Mouse (Mus musculus): ENCODE results near the gene Atg5. TPM values are rescaled to one million over a fixed set of nuclear protein-coding genes. Genes with fewer than 3 reads are reported as not detected.

Atg5 gene
- polyA plus RNA-seq, 1 experiment from 2014 or later: 50.3 TPM

DNA sequence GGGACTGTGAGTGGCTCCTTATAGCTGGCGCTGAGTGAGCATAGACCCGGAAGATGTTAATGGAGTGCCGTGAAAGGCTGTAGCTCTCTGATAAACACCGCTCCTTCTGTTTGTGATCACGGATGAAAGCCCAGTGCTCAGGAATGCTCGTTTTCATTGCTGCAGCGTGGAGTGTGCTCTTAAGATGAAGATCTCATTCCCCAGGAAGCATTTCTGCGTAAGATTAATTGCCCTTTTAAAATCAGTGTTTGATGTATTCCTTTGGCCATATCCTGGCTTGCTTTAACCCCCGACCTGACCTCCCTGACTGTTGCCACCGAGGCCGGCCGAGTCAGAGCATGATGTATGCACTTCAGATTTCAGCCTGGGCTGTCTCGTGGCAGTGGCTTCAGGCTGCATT, 89.2 kb downstream of the Atg5 start:
- peak; percentile 52 for ATAC-seq (ENCODE audit: low read depth)
- Histone ChIP-seq H3K27ac (ENCODE audit: low read length) (no peak overlapping the region), H3K9ac (ENCODE audit: low read length) (no peak overlapping the region), H3K4me1 (replicated peaks; ENCODE audit: control insufficient read depth, insufficient read depth, low read length) (peaks cover 4% of the 10 kb centered on the region), H3K9me3 (ENCODE audit: control insufficient read depth, low read length) (no peaks in the 10 kb centered on the region), H3K27me3 (ENCODE audit: control insufficient read depth, insufficient read depth, low read depth, low read length) (no peaks in the 10 kb centered on the region), H3K36me3 (ENCODE audit: control insufficient read depth, insufficient read depth, low read length) (no peaks in the 10 kb centered on the region), H3K4me2 (ENCODE audit: low read depth, low read length) (peak overlapping the region; percentile 1; the same call in 1 of the 2 replicates), H3K4me3 (ENCODE audit: low read length) (no peak overlapping the region)
- WGBS: 4% methylated on average over 13 of the region's 13 CpGs

DNA sequence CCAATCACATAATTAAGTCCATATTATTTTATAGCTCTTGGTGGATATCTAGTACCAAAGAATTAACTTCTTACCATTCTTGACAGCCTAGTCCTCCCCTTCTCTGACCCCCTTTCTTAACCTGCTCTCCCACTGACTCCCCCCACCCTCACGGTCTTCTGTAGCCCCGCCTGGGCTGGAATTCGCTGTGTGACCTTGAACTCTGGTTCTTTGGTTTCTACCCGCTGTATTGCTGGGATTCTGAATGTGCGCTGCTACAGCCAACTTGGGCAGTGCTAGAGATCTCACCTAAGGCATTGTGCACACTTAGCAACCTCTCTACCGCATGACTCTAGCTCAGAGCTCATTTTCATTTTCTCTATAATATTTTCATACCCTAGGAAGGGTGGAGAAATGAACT, 90.7 kb downstream of the Atg5 start:
- Histone ChIP-seq H3K27me3 (ENCODE audit: control insufficient read depth, insufficient read depth, low read depth, low read length) (no peaks in the 10 kb centered on the region), H3K9me3 (ENCODE audit: control insufficient read depth, low read length) (no peaks in the 10 kb centered on the region), H3K4me2 (ENCODE audit: low read depth, low read length) (no peak overlapping the region), H3K4me3 (ENCODE audit: low read length) (no peak overlapping the region), H3K36me3 (ENCODE audit: control insufficient read depth, insufficient read depth, low read length) (no peaks in the 10 kb centered on the region), H3K27ac (ENCODE audit: low read length) (no peak overlapping the region), H3K9ac (ENCODE audit: low read length) (no peak overlapping the region), H3K4me1 (replicated peaks; ENCODE audit: control insufficient read depth, insufficient read depth, low read length) (peaks cover 4% of the 10 kb centered on the region)
- 82% methylated on average over 6 of the region's 6 CpGs for WGBS
- no peak for ATAC-seq (ENCODE audit: low read depth)

DNA sequence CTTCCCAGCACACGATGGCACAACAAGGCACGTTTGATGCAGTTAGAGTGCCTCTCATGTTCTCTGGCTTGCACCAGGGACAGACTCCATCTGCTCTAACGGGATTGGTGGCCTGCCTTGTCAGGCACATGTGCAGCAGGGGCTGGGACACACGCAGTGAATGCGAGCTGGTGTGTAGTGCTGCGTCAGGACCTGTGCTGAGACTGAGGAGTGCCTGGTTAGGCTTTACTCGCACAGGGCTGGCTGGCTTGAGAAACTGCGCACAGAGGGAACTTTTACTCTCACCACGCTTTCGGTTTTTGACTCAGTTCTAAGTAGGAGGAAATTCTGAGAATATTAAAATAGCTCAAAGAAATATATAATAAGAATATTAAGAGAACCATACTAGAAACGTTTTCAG, 92.5 kb downstream of the Atg5 start:
- no peak overlapping the region for H3K4me3 ChIP-seq (ENCODE audit: low read length)
- no peak for ATAC-seq (ENCODE audit: low read depth)
- H3K27ac ChIP-seq (ENCODE audit: low read length): no peak overlapping the region
- H3K4me2 ChIP-seq (ENCODE audit: low read depth, low read length): no peak overlapping the region
- peaks cover 4% of the 10 kb centered on the region for H3K4me1 ChIP-seq (replicated peaks; ENCODE audit: control insufficient read depth, insufficient read depth, low read length)
- H3K27me3 ChIP-seq (ENCODE audit: control insufficient read depth, insufficient read depth, low read depth, low read length): no peaks in the 10 kb centered on the region
- no peaks in the 10 kb centered on the region for H3K9me3 ChIP-seq (ENCODE audit: control insufficient read depth, low read length)
- no peak overlapping the region for H3K9ac ChIP-seq (ENCODE audit: low read length)
- H3K36me3 ChIP-seq (ENCODE audit: control insufficient read depth, insufficient read depth, low read length): no peaks in the 10 kb centered on the region
- WGBS: 79% methylated on average over 11 of the region's 11 CpGs

DNA sequence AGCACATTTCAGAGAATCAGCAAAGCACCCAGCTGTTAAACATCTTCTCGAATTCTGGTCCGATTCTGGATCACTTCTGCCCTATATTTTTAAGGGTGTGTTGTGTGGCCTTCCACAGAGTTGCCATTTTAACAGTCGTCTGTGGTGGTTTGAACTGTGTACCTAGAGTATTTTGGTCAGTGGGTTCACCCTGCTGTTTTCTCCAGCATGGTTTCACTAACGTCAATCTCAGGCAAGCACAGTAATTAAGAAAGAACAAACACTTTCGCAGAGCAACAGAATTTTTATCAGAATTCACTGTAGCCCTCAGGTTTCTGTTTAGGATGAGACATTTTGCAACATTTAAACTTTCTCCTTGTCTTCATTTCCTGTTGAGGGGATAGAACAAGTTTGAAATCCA, 94.3 kb downstream of the Atg5 start:
- no peak for ATAC-seq (ENCODE audit: low read depth)
- no peak overlapping the region for H3K9ac ChIP-seq (ENCODE audit: low read length)
- H3K9me3 ChIP-seq (ENCODE audit: control insufficient read depth, low read length): no peaks in the 10 kb centered on the region
- H3K27me3 ChIP-seq (ENCODE audit: control insufficient read depth, insufficient read depth, low read depth, low read length): no peaks in the 10 kb centered on the region
- H3K36me3 ChIP-seq (ENCODE audit: control insufficient read depth, insufficient read depth, low read length): no peaks in the 10 kb centered on the region
- H3K4me2 ChIP-seq (ENCODE audit: low read depth, low read length): no peak overlapping the region
- H3K27ac ChIP-seq (ENCODE audit: low read length): no peak overlapping the region
- WGBS: 83% methylated on average over 5 of the region's 5 CpGs
- H3K4me3 ChIP-seq (ENCODE audit: low read length): no peak overlapping the region
- peaks cover 1% of the 10 kb centered on the region for H3K4me1 ChIP-seq (replicated peaks; ENCODE audit: control insufficient read depth, insufficient read depth, low read length)

DNA sequence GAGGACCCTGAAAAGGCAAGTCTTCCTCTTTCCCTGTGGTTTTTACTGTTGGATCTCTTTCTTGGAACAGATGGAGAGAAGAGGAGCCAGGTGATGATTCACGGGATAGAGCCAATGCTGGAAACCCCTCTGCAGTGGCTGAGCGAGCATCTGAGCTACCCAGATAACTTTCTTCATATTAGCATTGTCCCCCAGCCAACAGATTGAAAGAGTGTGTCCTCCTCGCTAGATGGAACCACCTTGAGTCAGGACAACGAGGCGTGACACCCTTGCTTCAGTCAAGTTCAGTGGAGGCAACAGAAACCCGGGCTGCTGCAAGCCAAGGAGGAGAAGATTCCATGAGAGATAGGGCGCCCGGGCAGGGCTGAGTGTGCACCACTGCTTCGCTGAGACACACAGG, 94.7 kb downstream of the Atg5 start:
- H3K9me3 ChIP-seq (ENCODE audit: control insufficient read depth, low read length): no peaks in the 10 kb centered on the region
- H3K27ac ChIP-seq (ENCODE audit: low read length): no peak overlapping the region
- 76% methylated on average over 9 of the region's 9 CpGs for WGBS
- H3K9ac ChIP-seq (ENCODE audit: low read length): no peak overlapping the region
- no peaks in the 10 kb centered on the region for H3K27me3 ChIP-seq (ENCODE audit: control insufficient read depth, insufficient read depth, low read depth, low read length)
- H3K4me1 ChIP-seq (replicated peaks; ENCODE audit: control insufficient read depth, insufficient read depth, low read length): no peaks in the 10 kb centered on the region
- no peaks in the 10 kb centered on the region for H3K36me3 ChIP-seq (ENCODE audit: control insufficient read depth, insufficient read depth, low read length)
- H3K4me2 ChIP-seq (ENCODE audit: low read depth, low read length): no peak overlapping the region
- no peak for ATAC-seq (ENCODE audit: low read depth)
- no peak overlapping the region for H3K4me3 ChIP-seq (ENCODE audit: low read length)

DNA sequence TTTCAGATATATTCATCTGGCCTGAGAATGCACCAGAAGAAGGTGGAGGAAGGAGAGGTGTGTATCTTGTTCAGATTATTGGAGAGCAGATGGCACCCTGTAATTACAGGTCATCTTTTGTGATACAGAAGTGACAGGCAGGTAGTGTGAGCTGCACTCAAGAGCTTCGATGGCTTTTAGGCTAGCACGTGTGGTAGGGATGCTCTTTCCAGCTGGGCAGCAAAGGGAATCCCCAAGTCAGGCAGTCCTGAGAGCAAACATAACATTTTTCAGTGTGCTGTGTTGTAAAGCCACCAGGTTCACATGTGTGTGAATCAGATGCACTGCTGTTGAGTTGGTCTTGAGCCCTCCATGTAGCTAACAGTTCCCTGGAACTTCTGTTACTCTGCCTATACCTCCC, 98.0 kb downstream of the Atg5 start:
- no peak for ATAC-seq (ENCODE audit: low read depth)
- Histone ChIP-seq H3K9ac (ENCODE audit: low read length) (no peak overlapping the region), H3K4me2 (ENCODE audit: low read depth, low read length) (no peak overlapping the region), H3K27me3 (ENCODE audit: control insufficient read depth, insufficient read depth, low read depth, low read length) (no peaks in the 10 kb centered on the region), H3K4me1 (replicated peaks; ENCODE audit: control insufficient read depth, insufficient read depth, low read length) (0 out of 2 replicates have a peak, but pooled peaks cover 3% of the 10 kb centered on the region), H3K27ac (ENCODE audit: low read length) (no peak overlapping the region), H3K9me3 (ENCODE audit: control insufficient read depth, low read length) (no peaks in the 10 kb centered on the region), H3K36me3 (ENCODE audit: control insufficient read depth, insufficient read depth, low read length) (no peaks in the 10 kb centered on the region), H3K4me3 (ENCODE audit: low read length) (no peak overlapping the region)
- WGBS: 77% methylated on average over 2 of the region's 2 CpGs

DNA sequence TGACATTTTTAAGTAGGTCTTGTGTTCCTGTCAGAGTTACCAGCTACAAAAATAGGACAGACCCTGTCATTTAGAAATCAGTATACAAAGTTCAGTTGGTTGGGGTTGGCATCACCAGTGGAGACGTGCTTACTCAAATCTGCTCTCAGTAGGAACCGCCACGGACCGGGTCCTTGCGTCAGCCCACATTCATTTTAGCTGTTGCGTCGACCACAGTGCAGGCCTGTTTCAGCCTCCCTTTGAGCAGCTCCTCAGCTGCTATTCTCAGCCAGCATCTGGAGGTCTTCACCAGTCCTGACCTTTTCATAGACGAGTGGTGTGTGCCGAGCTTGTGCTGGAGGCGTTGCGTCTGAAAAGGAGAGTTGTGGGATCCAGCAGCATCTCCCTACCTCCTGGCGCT, 98.9 kb downstream of the Atg5 start:
- 75% methylated on average over 12 of the region's 12 CpGs for WGBS

DNA sequence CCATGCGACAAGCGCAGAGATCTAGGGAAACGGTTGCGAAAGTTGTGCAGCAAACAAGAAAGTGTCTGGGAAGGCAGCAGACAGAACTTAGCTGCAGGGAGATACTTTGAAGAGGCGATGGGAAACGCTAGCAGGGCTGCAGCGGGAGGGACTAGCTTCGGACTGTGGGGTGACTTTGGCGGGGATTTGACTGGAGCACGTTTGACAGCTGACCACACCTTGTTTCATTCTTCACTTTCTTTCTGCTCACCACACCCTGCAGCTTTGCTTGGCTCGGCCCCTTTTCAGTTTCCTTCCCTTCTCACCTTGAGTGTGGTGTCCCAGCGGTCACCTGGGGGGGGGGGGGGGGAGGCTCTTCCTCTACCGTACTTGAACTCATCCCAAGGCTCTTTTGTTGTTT, 100.4 kb downstream of the Atg5 start:
- Histone ChIP-seq H3K4me1 (replicated peaks; ENCODE audit: control insufficient read depth, insufficient read depth, low read length) (0 out of 2 replicates have a peak, but pooled peaks cover 3% of the 10 kb centered on the region), H3K27me3 (ENCODE audit: control insufficient read depth, insufficient read depth, low read depth, low read length) (no peaks in the 10 kb centered on the region), H3K27ac (ENCODE audit: low read length) (no peak overlapping the region), H3K4me3 (ENCODE audit: low read length) (no peak overlapping the region), H3K36me3 (ENCODE audit: control insufficient read depth, insufficient read depth, low read length) (no peaks in the 10 kb centered on the region), H3K4me2 (ENCODE audit: low read depth, low read length) (no peak overlapping the region), H3K9ac (ENCODE audit: low read length) (no peak overlapping the region), H3K9me3 (ENCODE audit: control insufficient read depth, low read length) (no peaks in the 10 kb centered on the region)
- 42% methylated on average over 12 of the region's 13 CpGs for WGBS
- peak; percentile 23; the same call in 1 of the 2 replicates for ATAC-seq (ENCODE audit: low read depth)

More for the DNA sequence above, 98.9 kb downstream of the Atg5 start:
- no peak for ATAC-seq (ENCODE audit: low read depth)
- Histone ChIP-seq H3K27me3 (ENCODE audit: control insufficient read depth, insufficient read depth, low read depth, low read length) (no peaks in the 10 kb centered on the region), H3K27ac (ENCODE audit: low read length) (no peak overlapping the region), H3K9me3 (ENCODE audit: control insufficient read depth, low read length) (no peaks in the 10 kb centered on the region), H3K4me2 (ENCODE audit: low read depth, low read length) (no peak overlapping the region), H3K4me3 (ENCODE audit: low read length) (no peak overlapping the region), H3K4me1 (replicated peaks; ENCODE audit: control insufficient read depth, insufficient read depth, low read length) (0 out of 2 replicates have a peak, but pooled peaks cover 3% of the 10 kb centered on the region), H3K9ac (ENCODE audit: low read length) (no peak overlapping the region), H3K36me3 (ENCODE audit: control insufficient read depth, insufficient read depth, low read length) (no peaks in the 10 kb centered on the region)

DNA sequence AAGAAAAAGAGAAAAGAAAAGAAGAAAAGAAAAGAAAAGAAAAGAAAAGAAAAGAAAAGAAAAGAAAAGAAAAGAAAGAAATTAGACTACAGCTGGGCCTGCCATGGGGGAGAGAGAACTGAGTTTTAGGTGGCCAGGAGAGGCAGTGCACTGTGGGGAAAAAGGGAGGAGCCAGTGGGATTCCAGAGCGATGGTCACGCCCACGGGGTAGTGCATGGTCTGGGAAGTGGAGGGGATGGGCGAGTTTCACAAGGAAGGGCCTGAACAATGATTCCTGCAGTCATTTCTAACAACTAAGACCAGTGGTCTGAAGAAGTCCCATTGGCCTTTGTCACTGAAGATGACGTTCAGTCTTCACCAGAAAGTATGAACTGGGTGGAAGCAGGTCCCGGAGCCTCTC, 102.5 kb downstream of the Atg5 start:
- 68% methylated on average over 6 of the region's 6 CpGs for WGBS
- H3K27me3 ChIP-seq (ENCODE audit: control insufficient read depth, insufficient read depth, low read depth, low read length): no peaks in the 10 kb centered on the region
- H3K9me3 ChIP-seq (ENCODE audit: control insufficient read depth, low read length): no peaks in the 10 kb centered on the region
- H3K9ac ChIP-seq (ENCODE audit: low read length): no peak overlapping the region
- H3K27ac ChIP-seq (ENCODE audit: low read length): no peak overlapping the region
- H3K4me1 ChIP-seq (replicated peaks; ENCODE audit: control insufficient read depth, insufficient read depth, low read length): 0 out of 2 replicates have a peak, but pooled peaks cover 3% of the 10 kb centered on the region
- H3K4me2 ChIP-seq (ENCODE audit: low read depth, low read length): no peak overlapping the region
- H3K36me3 ChIP-seq (ENCODE audit: control insufficient read depth, insufficient read depth, low read length): no peaks in the 10 kb centered on the region
- ATAC-seq (ENCODE audit: low read depth): no peak
- H3K4me3 ChIP-seq (ENCODE audit: low read length): no peak overlapping the region

DNA sequence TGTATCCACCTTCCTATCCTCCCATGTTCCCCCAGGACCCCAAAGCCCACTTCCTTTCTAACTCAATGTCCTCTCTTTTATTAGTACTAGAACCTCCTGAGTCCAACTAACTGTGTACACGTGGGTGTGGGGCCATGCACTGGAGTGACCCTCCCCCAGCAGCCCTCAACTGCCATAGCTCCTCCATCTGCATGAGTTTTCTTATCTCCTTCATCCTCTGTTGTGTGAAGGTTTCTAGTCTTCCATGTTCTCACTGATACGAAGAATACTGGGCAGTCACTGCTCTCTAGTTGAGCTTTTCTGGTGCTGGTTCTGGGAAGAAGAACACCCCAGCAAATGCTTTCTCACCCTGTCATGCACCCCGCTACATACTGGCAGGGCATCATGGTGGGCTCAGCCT, 104.1 kb downstream of the Atg5 start:
- Histone ChIP-seq H3K4me3 (ENCODE audit: low read length) (no peak overlapping the region), H3K27ac (ENCODE audit: low read length) (no peak overlapping the region), H3K4me2 (ENCODE audit: low read depth, low read length) (no peak overlapping the region), H3K27me3 (ENCODE audit: control insufficient read depth, insufficient read depth, low read depth, low read length) (no peaks in the 10 kb centered on the region), H3K9ac (ENCODE audit: low read length) (no peak overlapping the region), H3K36me3 (ENCODE audit: control insufficient read depth, insufficient read depth, low read length) (no peaks in the 10 kb centered on the region), H3K4me1 (replicated peaks; ENCODE audit: control insufficient read depth, insufficient read depth, low read length) (0 out of 2 replicates have a peak, but pooled peaks cover 3% of the 10 kb centered on the region), H3K9me3 (ENCODE audit: control insufficient read depth, low read length) (no peaks in the 10 kb centered on the region)
- no peak for ATAC-seq (ENCODE audit: low read depth)
- WGBS: 69% methylated on average over 3 of the region's 3 CpGs
